Mouse (Mus musculus) gastrocnemius, adult 18-20 months (tissue): ENCODE measurements at regions not wholly inside any gene's neighbourhood (a gene's known extent, or its start where the extent isn't known, plus 50 kb on each side); places are given as distances from the start of the nearest gene placed in this dataset.
"Not testable (repeated sequence)": the region's sequence is repeated elsewhere in the genome, so short reads cannot be mapped to it uniquely, and the experiment has no call there.

Experiments
- DNase-seq: peaks from one replicate; pipeline ENCODE4 v3.0.0; 2021; ENCODE audit warnings: low spot score

- DNase-seq, result no peak
Observed at GRCm38 (mm10) chr3:8163030-8163429, 1446.9 kb downstream of the Zfp704 start.

DNA sequence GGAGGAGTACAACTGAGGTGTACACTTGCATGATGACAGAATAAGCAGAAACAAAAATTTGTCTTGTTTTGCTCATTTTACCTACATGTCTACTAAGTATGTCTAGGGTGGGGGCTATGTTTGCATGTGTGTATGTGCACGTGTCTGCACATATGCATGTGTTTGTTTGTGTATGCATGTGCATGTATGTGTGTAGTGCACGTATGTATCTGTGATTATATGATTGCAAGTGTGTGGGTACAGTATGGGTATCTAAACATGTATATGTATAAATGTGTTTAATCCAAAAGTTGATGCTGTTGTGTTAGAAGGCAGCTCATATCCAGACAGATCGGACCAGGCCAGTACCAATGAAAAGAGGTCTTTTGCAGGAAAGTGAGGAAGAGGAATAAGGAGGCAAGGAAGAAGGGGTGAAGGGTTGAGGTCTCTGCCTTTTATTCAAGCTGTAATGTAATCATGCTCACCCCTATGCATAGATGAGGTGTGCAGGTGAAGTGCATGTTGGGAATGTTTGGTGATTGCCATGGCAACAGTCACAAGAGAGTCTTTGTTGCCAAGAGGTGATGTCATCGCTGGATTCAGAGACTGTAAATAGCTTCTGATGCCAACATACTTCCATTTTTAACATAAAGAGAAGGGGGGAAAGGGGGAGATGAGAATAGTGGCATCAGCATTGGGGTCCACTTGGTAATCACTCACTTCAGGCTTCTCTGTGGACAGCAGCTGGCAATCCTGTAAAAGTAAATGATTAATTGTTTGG, 1447.7 kb downstream of the Zfp704 start:
- no peak for DNase-seq

- DNase-seq, result no peak
Observed at GRCm38 (mm10) chr3:8143016-8143415, 1466.9 kb downstream of the Zfp704 start.

DNA sequence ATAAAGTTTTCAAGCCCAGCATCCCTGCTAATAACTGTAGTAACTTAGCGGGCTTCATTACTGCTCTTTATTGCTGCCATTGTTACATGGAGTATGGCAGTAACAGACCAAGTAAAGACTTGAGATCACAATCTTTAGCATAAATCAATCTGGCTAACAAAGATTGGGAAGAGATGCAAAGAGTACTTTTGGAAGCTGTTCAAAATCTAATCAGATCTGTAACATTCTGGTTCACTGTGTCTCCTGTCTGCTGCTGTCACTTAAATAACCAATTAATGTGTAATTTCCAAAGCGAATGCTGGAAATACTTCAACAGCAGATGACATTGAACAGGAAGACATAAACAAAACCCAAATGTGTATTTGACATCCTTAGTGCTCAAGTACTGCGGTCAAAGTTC, 1467.7 kb downstream of the Zfp704 start:
- DNase-seq, result no peak

GRCm38 (mm10) chr3:8141664-8142084, 1468.2 kb downstream of the Zfp704 start:
- no peak for DNase-seq

GRCm38 (mm10) chr3:8123641-8124040, 1486.2 kb downstream of the Zfp704 start:
- not testable (repeated sequence) for DNase-seq

DNA sequence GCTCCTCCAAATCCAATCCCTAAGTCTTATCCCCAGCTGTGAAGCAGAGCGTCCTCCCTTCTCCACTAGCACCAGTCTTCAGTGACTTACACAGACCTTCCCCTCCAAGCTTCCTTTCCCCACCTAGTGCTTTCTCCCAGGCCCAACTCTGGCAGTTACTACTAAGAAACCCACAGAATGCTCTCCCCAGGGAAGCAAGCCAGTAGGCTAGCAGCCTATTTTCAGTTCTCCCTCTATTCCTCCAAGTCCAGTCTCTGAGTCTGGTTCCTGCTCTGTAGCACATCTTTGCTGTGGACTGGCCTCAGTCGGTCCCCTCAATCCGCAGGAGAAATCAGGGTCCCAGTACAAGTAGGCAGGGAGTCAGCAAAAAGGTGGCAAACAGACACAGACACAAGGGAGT, 1486.7 kb downstream of the Zfp704 start:
- DNase-seq, result no peak

DNA sequence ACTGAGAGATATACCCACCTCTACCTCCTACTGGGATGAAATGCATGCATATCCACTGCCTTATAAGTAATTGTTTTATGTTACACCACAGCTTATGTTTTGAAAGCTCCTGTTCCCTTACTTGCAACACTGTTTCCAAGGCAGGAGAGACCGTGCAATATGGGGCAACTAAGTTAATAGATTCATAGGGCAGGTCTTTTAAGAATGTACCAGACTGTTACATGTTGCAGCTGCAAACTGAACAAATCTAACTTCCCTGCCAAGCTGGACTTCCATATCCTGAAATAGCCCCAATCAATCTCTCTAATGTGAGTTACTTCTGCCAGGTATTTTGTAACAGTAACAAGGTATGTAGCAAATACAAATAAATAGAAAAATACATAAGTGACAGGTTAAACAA, 1478.0 kb upstream of the 1700008P02Rik start:
- no peak for DNase-seq

DNA sequence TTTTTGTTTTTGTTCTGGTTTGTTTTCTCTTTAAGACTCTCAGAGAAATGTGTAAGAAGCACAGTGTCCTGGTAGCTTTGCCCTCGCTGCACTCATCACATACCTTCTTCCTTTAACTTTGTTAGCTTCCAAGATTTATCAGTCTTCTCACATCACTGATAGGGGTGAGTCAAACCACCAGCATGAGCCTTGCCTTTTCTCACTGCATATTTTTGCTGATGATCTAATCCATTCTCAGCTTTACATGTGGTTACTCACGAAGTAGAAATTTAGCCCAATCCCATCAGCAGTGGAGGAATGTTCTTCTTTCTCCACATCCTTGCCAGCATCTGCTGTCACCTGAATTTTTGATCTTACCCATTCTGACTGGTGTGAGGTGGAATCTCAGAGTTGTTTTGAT, 1464.5 kb upstream of the 1700008P02Rik start:
- DNase-seq, result no peak

DNA sequence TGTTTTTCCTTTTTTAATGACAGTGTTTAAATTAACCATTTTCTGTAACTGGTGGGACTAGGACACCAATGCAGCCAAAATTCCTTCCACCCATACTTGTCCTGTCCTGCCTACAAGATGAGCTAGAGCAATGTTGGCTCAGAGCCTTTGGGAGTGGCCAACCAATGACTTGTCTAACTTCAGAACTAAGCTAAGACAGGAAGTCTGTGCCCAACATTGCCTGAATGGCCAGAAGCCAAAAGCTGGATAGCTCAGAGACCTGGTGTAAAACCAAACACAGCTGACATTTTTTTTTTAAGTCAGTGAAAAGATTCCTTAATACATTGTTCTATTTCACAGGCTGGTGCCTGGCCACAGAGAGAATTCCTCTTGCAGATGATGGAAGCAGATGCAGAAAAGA, 1433.5 kb upstream of the 1700008P02Rik start:
- DNase-seq, result no peak

DNA sequence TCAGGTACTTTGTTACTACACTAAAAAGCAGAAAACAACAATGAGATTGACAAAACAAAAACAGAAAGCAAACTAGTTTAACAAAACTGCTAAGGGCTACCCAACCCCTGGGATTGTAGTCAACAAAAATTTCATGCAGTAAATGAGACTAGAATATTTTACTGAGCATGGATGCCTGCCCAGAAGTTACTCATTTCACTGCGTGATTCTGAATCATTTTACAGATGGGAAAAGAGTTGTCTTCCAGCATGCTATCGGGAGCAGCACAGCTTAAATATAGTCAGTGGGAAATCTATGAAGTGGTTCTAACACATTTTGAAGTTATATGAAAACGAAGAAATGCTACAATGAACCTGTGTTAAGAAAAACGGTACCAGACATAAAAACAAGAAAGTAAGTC, 1430.9 kb upstream of the 1700008P02Rik start:
- DNase-seq, result no peak

DNA sequence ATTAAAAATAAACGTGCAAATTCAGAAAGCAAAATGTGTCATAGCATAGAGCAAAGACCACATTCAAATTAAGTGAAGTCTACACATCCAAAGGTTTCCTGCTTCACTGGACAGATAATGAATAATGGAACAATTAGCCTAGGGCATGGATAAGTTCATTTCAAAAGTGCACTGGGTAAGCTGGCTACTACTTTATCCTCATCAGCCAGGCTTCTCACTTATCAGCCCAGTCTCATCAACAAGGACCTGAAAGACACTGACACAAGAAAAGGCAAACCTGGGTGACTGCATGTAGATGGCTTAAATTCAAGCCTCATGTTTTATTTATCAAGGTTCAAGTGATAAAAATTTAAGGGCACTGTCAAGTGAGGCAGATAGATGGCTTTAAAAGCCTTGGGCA, 1429.5 kb upstream of the 1700008P02Rik start:
- no peak for DNase-seq

DNA sequence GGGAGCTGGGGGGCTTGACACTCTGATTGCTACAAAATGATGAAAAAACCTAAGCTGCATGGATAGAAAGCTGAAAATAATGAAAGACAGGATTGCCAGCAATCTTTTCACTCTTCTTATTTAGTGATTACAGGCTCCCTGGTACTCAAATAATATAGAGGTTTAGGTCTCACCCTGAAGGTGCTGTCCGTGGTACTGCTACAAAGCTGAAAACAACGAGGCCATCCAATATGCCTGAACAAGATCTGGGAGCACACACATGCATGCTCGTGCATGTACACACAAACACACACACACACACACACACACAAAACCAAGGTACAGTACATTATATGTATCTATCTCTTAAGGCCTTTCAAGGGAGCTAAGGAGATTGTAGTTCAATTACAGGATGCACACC, 1426.1 kb upstream of the 1700008P02Rik start:
- DNase-seq, result no peak

GRCm38 (mm10) chr3:8036697-8037096, 1416.5 kb upstream of the 1700008P02Rik start:
- DNase-seq, result no peak

DNA sequence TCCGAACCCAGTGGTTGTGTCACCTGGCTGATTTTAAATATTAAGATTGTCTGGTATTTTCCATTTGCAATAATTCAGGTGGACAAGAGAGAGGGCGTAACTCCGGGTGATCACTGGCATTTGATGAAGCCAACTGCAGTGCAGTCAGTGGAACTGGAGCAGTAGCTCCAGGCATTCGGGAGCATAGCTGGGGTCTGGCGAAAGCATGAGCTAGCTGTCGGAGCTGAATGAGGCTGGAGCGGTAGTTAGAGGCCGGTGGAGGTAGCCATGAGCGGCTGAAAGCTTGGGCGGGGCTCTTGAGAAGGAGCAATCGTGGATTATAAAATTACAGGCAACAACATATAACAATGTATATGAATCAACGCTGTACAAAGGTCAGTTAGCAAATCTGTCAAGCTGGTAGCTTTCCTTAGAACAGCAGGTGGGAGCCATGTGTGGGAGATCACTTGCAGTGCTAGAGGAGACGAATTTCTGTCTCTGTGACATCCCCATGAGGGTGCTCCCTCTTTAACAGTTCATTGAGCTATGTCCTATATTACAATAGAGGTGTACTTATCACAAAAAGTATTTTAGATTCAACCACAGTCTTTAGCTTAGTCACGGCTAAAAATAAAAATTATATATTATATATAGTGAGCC, 1415.0 kb upstream of the 1700008P02Rik start:
- DNase-seq, result no peak

DNA sequence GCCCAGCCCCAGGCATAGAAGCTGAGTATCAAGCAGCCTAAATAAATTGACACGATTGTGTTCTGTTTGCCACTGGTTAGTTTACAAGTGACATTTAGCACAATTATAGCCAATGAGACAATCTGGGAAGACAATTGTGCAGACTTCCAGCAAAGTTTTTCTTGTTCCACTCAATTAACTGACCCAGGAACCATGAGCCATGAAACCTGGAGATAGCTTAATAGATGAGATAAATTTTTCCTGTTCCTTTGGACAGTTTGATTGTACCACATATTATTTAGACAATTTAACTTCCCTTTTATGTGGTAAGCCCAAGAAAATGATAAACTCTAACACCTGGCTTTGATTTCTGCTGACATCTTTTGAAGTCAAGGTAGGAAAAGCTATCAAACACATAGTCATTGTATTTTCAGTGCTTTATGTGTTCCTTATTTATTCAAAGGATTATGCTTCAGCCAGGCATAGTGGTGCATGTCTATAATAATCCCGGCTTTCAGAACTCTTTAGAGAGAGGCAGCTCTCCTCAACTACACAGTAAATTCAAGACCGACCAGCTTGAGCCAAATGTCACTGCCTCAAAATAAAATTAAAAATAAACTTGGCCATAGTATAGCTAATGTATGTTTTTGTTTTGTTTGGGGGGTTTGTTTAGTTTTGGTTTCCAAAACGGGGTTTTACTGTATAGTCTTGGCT, 1406.2 kb upstream of the 1700008P02Rik start:
- no peak for DNase-seq

- no peak for DNase-seq
Observed at GRCm38 (mm10) chr3:8022654-8023053, 1402.4 kb upstream of the 1700008P02Rik start.

- no peak for DNase-seq
Observed at GRCm38 (mm10) chr3:8017489-8017888, 1397.2 kb upstream of the 1700008P02Rik start.

GRCm38 (mm10) chr3:8016945-8017344, 1396.7 kb upstream of the 1700008P02Rik start:
- DNase-seq, result no peak

- DNase-seq, result no peak
Observed at GRCm38 (mm10) chr3:8009966-8010365, 1389.7 kb upstream of the 1700008P02Rik start.

DNA sequence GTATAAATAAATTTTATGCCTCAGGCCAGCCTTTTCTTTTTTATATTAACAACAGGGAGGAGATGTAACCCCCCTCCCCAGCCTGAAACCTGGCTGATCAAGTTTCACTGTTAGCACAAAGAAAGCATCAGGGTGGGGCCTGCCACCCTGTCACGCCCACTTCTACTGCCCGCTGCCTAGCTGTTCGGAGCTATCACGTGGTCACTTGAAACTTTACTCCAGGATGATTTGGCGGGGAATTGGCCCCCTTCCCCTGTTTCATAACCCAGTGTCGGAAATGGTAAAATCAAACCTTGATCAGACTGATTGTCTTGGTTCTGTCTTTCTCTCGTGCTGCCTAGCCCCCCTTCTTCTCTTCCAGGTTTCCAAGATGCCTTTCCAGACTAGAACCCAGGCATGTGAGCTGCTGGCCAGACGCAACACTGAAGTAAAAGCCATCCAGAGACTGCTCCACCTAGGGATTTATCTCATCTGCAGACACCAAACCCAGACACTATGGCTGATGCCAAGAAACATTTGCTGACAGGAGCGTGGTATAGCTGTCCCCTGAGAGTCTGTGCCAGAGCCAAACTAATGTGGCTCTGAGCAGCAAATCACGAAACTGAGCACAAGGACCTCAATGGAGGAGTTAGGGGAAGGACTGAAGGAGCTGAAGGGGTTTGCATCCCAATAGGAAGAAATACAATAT, 1386.6 kb upstream of the 1700008P02Rik start:
- no peak for DNase-seq

DNA sequence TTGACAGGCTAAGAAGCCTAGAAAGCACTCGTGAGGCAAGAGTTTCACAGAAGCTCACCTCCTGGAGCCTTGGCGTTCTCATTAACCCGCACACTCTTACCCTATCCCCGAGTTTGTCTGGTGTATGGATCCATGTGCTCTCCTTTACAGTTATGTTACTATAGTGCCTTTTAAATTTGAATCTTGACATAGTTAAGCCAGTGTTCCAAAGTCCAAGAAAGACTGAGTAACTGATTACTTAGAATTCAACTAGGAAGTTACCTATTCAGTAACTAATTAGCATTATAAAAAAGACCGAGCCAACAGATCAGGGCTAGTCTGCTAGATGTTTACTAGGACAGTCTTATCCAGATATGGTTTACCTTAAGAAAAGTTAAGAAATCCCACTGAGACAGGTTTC, 1386.0 kb upstream of the 1700008P02Rik start:
- no peak for DNase-seq
